Mouse (Mus musculus): Measurements from ENCODE around the gene Ash1l.

GRCm38 (mm10) chr3:89061696-89062095 is 111.3 kb downstream of the Ash1l start:
- TF ChIP-seq CTCF (IDR thresholded peaks at IDR 0.05; ENCODE audit: control insufficient read depth, insufficient read depth, low read length) (no peak), POLR2A (IDR thresholded peaks at IDR 0.05; ENCODE audit: borderline replicate concordance, control insufficient read depth, low read depth, low read length) (no peak)
